Mouse (Mus musculus) MEL (cell line): ENCODE data around the gene Ubb. TPM values are rescaled to one million over a fixed set of nuclear protein-coding genes. Genes with fewer than 3 reads are reported as not detected.

Source experiments
- DNase-seq: peaks from one replicate; pipeline ENCODE4 v3.0.0; 2011; ENCODE audit warnings: low read depth, low spot score
- H3K27ac ChIP-seq: 2 replicates; pipeline ENCODE4 v1.5.1; 2012; ENCODE audit warnings: low read depth, mild to moderate bottlenecking, control low read depth, low read length, moderate library complexity; ENCODE audit not compliant: control insufficient read depth
- H3K27me3 ChIP-seq, 2 experiments: fragments of 150-350 bp in 1 of 2; sonication (generic) in 1 of 2; 2 replicates each; pipeline ENCODE4 v1.6.1; 2012; ENCODE audit warnings: low read length in 2 of 2, mild to moderate bottlenecking in 2 of 2, improper control_type of control experiment in 1 of 2, moderate library complexity in 1 of 2; ENCODE audit not compliant: insufficient read depth in 2 of 2, control insufficient read depth in 1 of 2
- H3K36me3 ChIP-seq, 2 experiments: 2 replicates each; pipeline ENCODE4 v1.6.1; 2012 to 2014; ENCODE audit warnings: low read length in 2 of 2, improper control_type of control experiment in 1 of 2, inconsistent platforms in 1 of 2, mild to moderate bottlenecking in 1 of 2; ENCODE audit not compliant: insufficient read depth in 2 of 2, control insufficient read depth in 1 of 2
- H3K4me1 ChIP-seq, 2 experiments: fragments of 150-350 bp in 1 of 2; sonication (generic) in 1 of 2; 2 replicates each; pipeline ENCODE4 v1.6.1; 2012; ENCODE audit warnings: low read length in 2 of 2, improper control_type of control experiment in 1 of 2, mild to moderate bottlenecking in 1 of 2; ENCODE audit not compliant: insufficient read depth in 2 of 2, control insufficient read depth in 1 of 2
- H3K4me3 ChIP-seq, 2 experiments: fragments of 150-350 bp in 1 of 2; sonication (generic) in 1 of 2; 2 replicates each; pipeline ENCODE4 v1.5.1; 2012; ENCODE audit warnings: low read depth in 2 of 2, low read length in 2 of 2, mild to moderate bottlenecking in 2 of 2, moderate library complexity in 2 of 2, control low read depth in 1 of 2, improper control_type of control experiment in 1 of 2; ENCODE audit not compliant: control insufficient read depth in 1 of 2, insufficient read depth in 1 of 2
- H3K79me2 ChIP-seq: 2 replicates; pipeline ENCODE4 v1.6.1; 2012; ENCODE audit warnings: mild to moderate bottlenecking, low read length, moderate library complexity; ENCODE audit not compliant: control insufficient read depth, poor library complexity, insufficient read depth
- H3K9ac ChIP-seq: 2 replicates; pipeline ENCODE4 v1.6.1; 2012; ENCODE audit warnings: low read depth, mild to moderate bottlenecking, control low read depth, low read length, moderate library complexity; ENCODE audit not compliant: control insufficient read depth, poor library complexity, severe bottlenecking
- H3K9me3 ChIP-seq: fragments of 150-350 bp; sonication (generic); replicated peaks from 2 replicates; pipeline ENCODE4 v1.6.1; 2012; ENCODE audit warnings: mild to moderate bottlenecking, low read length, improper control_type of control experiment, moderate library complexity; ENCODE audit not compliant: insufficient read depth
- CHD1 ChIP-seq: IDR thresholded peaks from 2 replicates; pipeline ENCODE4 v1.6.1; 2012; ENCODE audit warnings: low read depth, mild to moderate bottlenecking, inconsistent platforms, low read length, improper control_type of control experiment
- CTCF ChIP-seq, 3 experiments: IDR thresholded peaks in 2 of 3; conservative IDR thresholded peaks in 1 of 3; 2 replicates each; pipeline ENCODE4 v1.5.1; 2011 to 2012; ENCODE audit warnings: low read length in 3 of 3, low read depth in 2 of 3, mild to moderate bottlenecking in 2 of 3, improper control_type of control experiment in 1 of 3, inconsistent platforms in 1 of 3, mixed read lengths in 1 of 3, moderate library complexity in 1 of 3; ENCODE audit not compliant: control insufficient read depth in 1 of 3, insufficient read depth in 1 of 3, poor library complexity in 1 of 3, severe bottlenecking in 1 of 3
- EP300 ChIP-seq, 2 experiments: IDR thresholded peaks; 2 replicates each; pipeline ENCODE4 v1.6.1; 2011; ENCODE audit warnings: improper control_type of control experiment in 2 of 2, low read length in 2 of 2, low read depth in 1 of 2, mild to moderate bottlenecking in 1 of 2
- GABPA ChIP-seq: IDR thresholded peaks from 2 replicates; pipeline ENCODE4 v1.6.1; 2012; ENCODE audit warnings: low read depth, mild to moderate bottlenecking, inconsistent platforms, low read length, improper control_type of control experiment, moderate library complexity
- MAFK ChIP-seq: IDR thresholded peaks from 2 replicates; pipeline ENCODE4 v1.6.1; 2011; ENCODE audit warnings: low read depth, mild to moderate bottlenecking, low read length, improper control_type of control experiment, borderline replicate concordance
- MEF2A ChIP-seq: IDR thresholded peaks from 2 replicates; pipeline ENCODE4 v1.6.1; 2014; ENCODE audit warnings: low read depth, mild to moderate bottlenecking, inconsistent platforms, low read length, improper control_type of control experiment; ENCODE audit not compliant: poor library complexity, insufficient replicate concordance, severe bottlenecking; ENCODE audit errors: extremely low read depth
- MYB ChIP-seq: IDR thresholded peaks from 2 replicates; pipeline ENCODE4 v1.6.1; 2011; ENCODE audit warnings: mild to moderate bottlenecking, low read depth, low read length, improper control_type of control experiment
- POLR2A ChIP-seq, 2 experiments: IDR thresholded peaks; 2 replicates each; pipeline ENCODE4 v1.6.1; 2011 to 2012; ENCODE audit warnings: low read length in 2 of 2, mild to moderate bottlenecking in 2 of 2, control low read depth in 1 of 2, improper control_type of control experiment in 1 of 2, low read depth in 1 of 2, moderate library complexity in 1 of 2; ENCODE audit not compliant: control insufficient read depth in 1 of 2, insufficient read depth in 1 of 2, poor library complexity in 1 of 2
- POLR2AphosphoS5 ChIP-seq: IDR thresholded peaks from 2 replicates; pipeline ENCODE4 v1.6.1; 2012; ENCODE audit warnings: low read depth, borderline replicate concordance, mild to moderate bottlenecking, inconsistent platforms, low read length, moderate library complexity, mixed read lengths
- SIN3A ChIP-seq: IDR thresholded peaks from 2 replicates; pipeline ENCODE4 v1.6.1; 2012; ENCODE audit warnings: low read length, improper control_type of control experiment, inconsistent platforms
- UBTF ChIP-seq: IDR thresholded peaks from 2 replicates; pipeline ENCODE4 v1.6.1; 2012; ENCODE audit warnings: low read depth, mild to moderate bottlenecking, inconsistent platforms, low read length, improper control_type of control experiment, moderate library complexity, borderline replicate concordance; ENCODE audit not compliant: insufficient read depth
- USF1 ChIP-seq: IDR thresholded peaks from 2 replicates; pipeline ENCODE4 v1.6.1; 2014; ENCODE audit warnings: low read depth, mild to moderate bottlenecking, inconsistent platforms, low read length, improper control_type of control experiment, moderate library complexity
- ZKSCAN1 ChIP-seq: IDR thresholded peaks from 2 replicates; pipeline ENCODE4 v1.6.1; 2012; ENCODE audit warnings: low read depth, mild to moderate bottlenecking, inconsistent platforms, low read length, improper control_type of control experiment, moderate library complexity
- ZMIZ1 ChIP-seq: IDR thresholded peaks from 2 replicates; pipeline ENCODE4 v1.6.1; 2012; ENCODE audit warnings: low read depth, mild to moderate bottlenecking, inconsistent platforms, low read length, improper control_type of control experiment, moderate library complexity
- polyA plus RNA-seq, 2 experiments: library from polyadenylated mRNA; stranded (reverse) in 1 of 2; unstranded in 1 of 2; fragments of >175 nt in 1 of 2; fragments of >200 nt in 1 of 2; gene quantifications; 2 replicates each; pipeline versions ENCODE4 v1.2.1 to v1.2.4; 2012; ENCODE audit warnings: low replicate concordance in 2 of 2, low read depth in 1 of 2; ENCODE audit not compliant: insufficient read length in 2 of 2, insufficient read depth in 1 of 2, missing spikeins in 1 of 2
- total RNA-seq: library from RNA; depleted of rRNA; stranded (reverse); fragments of 300-350 nt; gene quantifications from 2 replicates; pipeline ENCODE4 v1.2.3, GENCODE M21; 2012

The Ubb gene
- total and polyA plus RNA-seq, 3 experiments: 1,800 to 1,877 TPM; not detected in 1

- TF ChIP-seq USF1 (peak; percentile 79), SIN3A (0 out of 2 replicates have a peak, but pooled peaks have one; percentile 40), MAFK (peak; percentile 50; the same call in 1 of the 2 replicates), POLR2A (IDR thresholded peaks at IDR 0.05; ENCODE audit: control insufficient read depth in 1 of 2, insufficient read depth in 1 of 2, low read depth in 1 of 2, low read length in 2 of 2, poor library complexity in 1 of 2) (no peak), GABPA (peak; percentile 66; the same call in 1 of the 2 replicates), EP300 (IDR thresholded peaks at IDR 0.05; ENCODE audit: low read depth in 1 of 2, low read length in 2 of 2) (peak; percentile 41 to 46; a peak in 2 of 4 replicates)
- H3K27ac ChIP-seq: peak overlapping the region; percentile 36; the same call in 1 of the 2 replicates
- H3K36me3 ChIP-seq: peaks cover under 1 to 17% of the 10 kb centered on the region in 2 experiments; a peak in 2 of 4 replicates
- DNase-seq: peak; percentile 65
- H3K27me3 ChIP-seq: no peaks in the 10 kb centered on the region
- H3K9ac ChIP-seq: peak overlapping the region; percentile 42
- H3K79me2 ChIP-seq: peaks cover 3% of the 10 kb centered on the region; the same call in 1 of the 2 replicates
- no peaks in the 10 kb centered on the region for H3K9me3 ChIP-seq
- peaks cover 7 to 21% of the 10 kb centered on the region in 2 experiments; a peak in 3 of 4 replicates for H3K4me1 ChIP-seq
- no peak overlapping the region for H3K4me3 ChIP-seq
Measured at GRCm38 (mm10) chr11:62558961-62559646, 8.1 kb downstream of the Ubb start.

- no peak for DNase-seq
- Histone ChIP-seq H3K9me3 (no peaks in the 10 kb centered on the region), H3K36me3 (peaks cover 0 to 10% of the 10 kb centered on the region in 2 experiments; a peak in 2 of 4 replicates), H3K79me2 (no peaks in the 10 kb centered on the region), H3K9ac (no peak overlapping the region), H3K27ac (no peak overlapping the region), H3K4me3 (no peak overlapping the region), H3K27me3 (no peaks in the 10 kb centered on the region), H3K4me1 (peaks cover 7 to 15% of the 10 kb centered on the region in 2 experiments; a peak in 3 of 4 replicates)
- no peak for TF ChIP-seq ZKSCAN1
- no peak for TF ChIP-seq CHD1
- TF ChIP-seq MYB: no peak
- TF ChIP-seq MEF2A: no peak
- TF ChIP-seq UBTF: no peak
- no peak for TF ChIP-seq ZMIZ1
- no peak for TF ChIP-seq CTCF (IDR thresholded peaks at IDR 0.05 in 2 of 3, conservative IDR thresholded peaks at IDR 0.05 in 1 of 3; ENCODE audit: control insufficient read depth in 1 of 3, insufficient read depth in 1 of 3, low read depth in 2 of 3, low read length in 3 of 3, poor library complexity in 1 of 3, severe bottlenecking in 1 of 3)
- TF ChIP-seq POLR2AphosphoS5: no peak
Measured at GRCm38 (mm10) chr11:62560463-62561016, 9.6 kb downstream of the Ubb start.
